Mouse (Mus musculus) testis, adult 2 months (tissue): ENCODE measurements around the gene Pdzd8.

ENCODE experiments used
- CTCF ChIP-seq: fragments of 200-500 bp; IDR thresholded peaks from 2 replicates; pipeline ENCODE4 v1.5.1; 2012; ENCODE audit warnings: low read depth, mild to moderate bottlenecking, inconsistent platforms, low read length, moderate library complexity; ENCODE audit not compliant: control insufficient read depth, insufficient read depth, insufficient replicate concordance
- POLR2A ChIP-seq: fragments of 200-500 bp; IDR thresholded peaks from 2 replicates; pipeline ENCODE4 v1.6.1; 2012; ENCODE audit warnings: low read depth, mild to moderate bottlenecking, inconsistent platforms, low read length, moderate library complexity; ENCODE audit not compliant: control insufficient read depth

- TF ChIP-seq CTCF = no peak
- TF ChIP-seq POLR2A = no peak
Measured at GRCm38 (mm10) chr19:59345081-59345657, 411 bp downstream of the Pdzd8 start.
